Mouse (Mus musculus): Measurements from ENCODE around the gene Vmn1r160. TPM values are rescaled to one million over a fixed set of nuclear protein-coding genes. Genes with fewer than 3 reads are reported as not detected.

The Vmn1r160 gene
- total RNA-seq (2023) = not detected

GRCm38 (mm10) chr7:22870924-22871323 lies at the start of gene Vmn1r160:
Gene Vmn1r160, plus strand, starts transcription at chr7:22871224.

DNA sequence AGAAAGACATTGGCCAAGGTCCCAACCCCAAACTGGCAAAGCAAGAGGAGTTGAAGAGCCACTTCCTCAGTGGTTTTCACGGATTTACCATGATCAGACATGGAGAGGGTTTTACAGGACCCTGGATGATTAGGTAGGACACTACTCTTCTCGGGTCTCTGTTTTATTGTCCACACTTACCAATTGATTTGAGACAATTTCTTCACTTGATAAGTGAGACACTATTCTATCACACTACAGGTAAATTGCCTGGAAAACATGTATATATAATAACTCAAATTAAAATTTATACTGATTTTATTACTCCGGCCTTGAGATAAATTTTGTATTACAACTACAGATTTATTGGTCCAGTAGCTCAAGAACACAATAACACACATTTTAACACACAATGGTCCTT lies 27.5 kb upstream of the Vmn1r160 start, which contains the start of gene Vmn1r159:
Vmn1r159 (minus strand) TSS at position 101 of the 400 bp plus-strand sequence.

Other genes starting within 250 kb of the Vmn1r160 start
- gene Vmn1r155, start 213.2 kb upstream of the Vmn1r160 start, total RNA-seq (2023) = not detected
- gene Gm8693, start 178.9 kb upstream of the Vmn1r160 start, total RNA-seq (2023) = not detected
- gene Gm4567, start 151.5 kb upstream of the Vmn1r160 start, total RNA-seq (2023) = not detected
- not detected for gene Vmn1r157, start 109.5 kb upstream of the Vmn1r160 start, total RNA-seq (2023)
- not detected for gene Vmn1r158, start 80.4 kb upstream of the Vmn1r160 start, total RNA-seq (2023)
- gene Vmn1r159, start 27.6 kb upstream of the Vmn1r160 start, total RNA-seq (2023) = not detected
- gene Gm4214, start 113.4 kb downstream of the Vmn1r160 start, total RNA-seq (2023) = not detected
- not detected for gene Gm4216, start 148.7 kb downstream of the Vmn1r160 start, total RNA-seq (2023)
- gene Vmn1r163, start 184.3 kb downstream of the Vmn1r160 start, total RNA-seq (2023) = not detected
- not detected for gene Gm8720, start 196.2 kb downstream of the Vmn1r160 start, total RNA-seq (2023)